Mouse (Mus musculus): Measurements from ENCODE around the gene Rasal1. TPM values are rescaled to one million over a fixed set of nuclear protein-coding genes. Genes with fewer than 3 reads are reported as not detected.
A peak's percentile ranks its signal among the peaks of the same experiment; 100 is the strongest.

Rasal1 gene
- total and polyA plus RNA-seq, 3 experiments = 0.33 TPM; not detected in 2

- 5% methylated on average over 16 of the region's 16 CpGs for WGBS
- Histone ChIP-seq H3K27ac (no peak overlapping the region), H3K4me3 (no peak overlapping the region), H3K9ac (ENCODE audit: low read depth, low read length) (no peak overlapping the region), H3K27me3 (ENCODE audit: control insufficient read depth, insufficient read depth, low read length) (peaks cover 20% of the 10 kb centered on the region), H3K4me1 (ENCODE audit: control insufficient read depth, insufficient read depth, low read length) (no peaks in the 10 kb centered on the region), H3K79me2 (replicated peaks; ENCODE audit: control insufficient read depth, insufficient read depth, low read length) (no peaks in the 10 kb centered on the region), H3K36me3 (ENCODE audit: control insufficient read depth, insufficient read depth, low read length) (no peaks in the 10 kb centered on the region)
- peak; percentile 88 for TF ChIP-seq CTCF (IDR thresholded peaks at IDR 0.05)
- no peak for TF ChIP-seq EP300 (IDR thresholded peaks at IDR 0.05; ENCODE audit: insufficient read depth, low read depth, low read length)
- intact Hi-C loops (cut with DNase I) = loop anchor here (2.0 kb wide), 2 partner anchors 34 to 96 kb away; no protein-coding TSS in a partner anchor
- DNase-seq = peak; percentile 53 to 71
These were observed 65.7 kb downstream of the Rasal1 start for GRCm38 (mm10) chr5:120714314-120714713.

GRCm38 (mm10) chr5:120717136-120717535 is 68.5 kb downstream of the Rasal1 start:
- H3K27me3 ChIP-seq (ENCODE audit: control insufficient read depth, insufficient read depth, low read length) = peaks cover 3% of the 10 kb centered on the region
- intact Hi-C loops (cut with DNase I) = no loop called here
- no peaks in the 10 kb centered on the region for H3K4me1 ChIP-seq (ENCODE audit: control insufficient read depth, insufficient read depth, low read length)
- DNase-seq = no peak
- no peak for TF ChIP-seq EP300 (IDR thresholded peaks at IDR 0.05; ENCODE audit: insufficient read depth, low read depth, low read length)
- no peak for TF ChIP-seq CTCF (IDR thresholded peaks at IDR 0.05)
- TF ChIP-seq POLR2A (IDR thresholded peaks at IDR 0.05; ENCODE audit: insufficient read depth, low read depth, low read length) = no peak
- H3K36me3 ChIP-seq (ENCODE audit: control insufficient read depth, insufficient read depth, low read length) = no peaks in the 10 kb centered on the region
- H3K9ac ChIP-seq (ENCODE audit: low read depth, low read length) = no peak overlapping the region
- H3K27ac ChIP-seq = no peak overlapping the region
- 64% methylated on average over 10 of the region's 10 CpGs for WGBS
- H3K79me2 ChIP-seq (replicated peaks; ENCODE audit: control insufficient read depth, insufficient read depth, low read length) = no peaks in the 10 kb centered on the region
- no peak overlapping the region for H3K4me3 ChIP-seq

- TF ChIP-seq POLR2A (IDR thresholded peaks at IDR 0.05; ENCODE audit: insufficient read depth, low read depth, low read length) (no peak), CTCF (IDR thresholded peaks at IDR 0.05) (no peak), EP300 (IDR thresholded peaks at IDR 0.05; ENCODE audit: insufficient read depth, low read depth, low read length) (no peak)
- WGBS = 54% methylated on average over 15 of the region's 15 CpGs
- no peak for DNase-seq
- Histone ChIP-seq H3K4me3 (no peak overlapping the region), H3K27me3 (ENCODE audit: control insufficient read depth, insufficient read depth, low read length) (no peaks in the 10 kb centered on the region), H3K36me3 (ENCODE audit: control insufficient read depth, insufficient read depth, low read length) (no peaks in the 10 kb centered on the region), H3K79me2 (replicated peaks; ENCODE audit: control insufficient read depth, insufficient read depth, low read length) (no peaks in the 10 kb centered on the region), H3K9ac (ENCODE audit: low read depth, low read length) (no peak overlapping the region), H3K4me1 (ENCODE audit: control insufficient read depth, insufficient read depth, low read length) (no peaks in the 10 kb centered on the region), H3K27ac (no peak overlapping the region)
- intact Hi-C loops (cut with DNase I) = no loop called here
These were observed 70.2 kb downstream of the Rasal1 start for GRCm38 (mm10) chr5:120718600-120719378.

GRCm38 (mm10) chr5:120721005-120721404 is 72.4 kb downstream of the Rasal1 start:
- Histone ChIP-seq H3K9ac (ENCODE audit: low read depth, low read length) (no peak overlapping the region), H3K4me3 (no peak overlapping the region), H3K4me1 (ENCODE audit: control insufficient read depth, insufficient read depth, low read length) (no peaks in the 10 kb centered on the region), H3K79me2 (replicated peaks; ENCODE audit: control insufficient read depth, insufficient read depth, low read length) (no peaks in the 10 kb centered on the region), H3K27me3 (ENCODE audit: control insufficient read depth, insufficient read depth, low read length) (no peaks in the 10 kb centered on the region), H3K27ac (no peak overlapping the region), H3K36me3 (ENCODE audit: control insufficient read depth, insufficient read depth, low read length) (no peaks in the 10 kb centered on the region)
- TF ChIP-seq POLR2A (IDR thresholded peaks at IDR 0.05; ENCODE audit: insufficient read depth, low read depth, low read length) = no peak
- no peak for TF ChIP-seq EP300 (IDR thresholded peaks at IDR 0.05; ENCODE audit: insufficient read depth, low read depth, low read length)
- TF ChIP-seq CTCF (IDR thresholded peaks at IDR 0.05) = no peak
- WGBS = 51% methylated on average over 7 of the region's 7 CpGs
- intact Hi-C loops (cut with DNase I) = no loop called here
- no peak for DNase-seq

GRCm38 (mm10) chr5:120725811-120726455 is 77.3 kb downstream of the Rasal1 start:
- TF ChIP-seq POLR2A (IDR thresholded peaks at IDR 0.05; ENCODE audit: insufficient read depth, low read depth, low read length) (no peak), CTCF (IDR thresholded peaks at IDR 0.05) (no peak), EP300 (IDR thresholded peaks at IDR 0.05; ENCODE audit: insufficient read depth, low read depth, low read length) (no peak)
- WGBS = 69% methylated on average over 12 of the region's 12 CpGs
- no peak overlapping the region for H3K27ac ChIP-seq
- H3K27me3 ChIP-seq (ENCODE audit: control insufficient read depth, insufficient read depth, low read length) = no peaks in the 10 kb centered on the region
- H3K4me1 ChIP-seq (ENCODE audit: control insufficient read depth, insufficient read depth, low read length) = no peaks in the 10 kb centered on the region
- H3K9ac ChIP-seq (ENCODE audit: low read depth, low read length) = no peak overlapping the region
- H3K79me2 ChIP-seq (replicated peaks; ENCODE audit: control insufficient read depth, insufficient read depth, low read length) = no peaks in the 10 kb centered on the region
- H3K4me3 ChIP-seq = no peak overlapping the region
- DNase-seq = no peak
- H3K36me3 ChIP-seq (ENCODE audit: control insufficient read depth, insufficient read depth, low read length) = no peaks in the 10 kb centered on the region
- intact Hi-C loops (cut with DNase I) = no loop called here

Other genes with a start within 250 kb of the Rasal1 start
- gene Lhx5, start 217.1 kb upstream of the Rasal1 start, total RNA-seq (2021) = not detected
- gene Lhx5, start 217.1 kb upstream of the Rasal1 start, polyA plus RNA-seq (2012; rRNA removed) = not detected in 2 replicates
- gene Sdsl, start 176.0 kb upstream of the Rasal1 start, total RNA-seq (2021) = 1 to 10 TPM; 8.8 to 9.8 TPM
- 12.6 and 13.5 TPM in 2 replicates for gene Sdsl, start 176.0 kb upstream of the Rasal1 start, polyA plus RNA-seq (2012; rRNA removed)
- gene Sds, start 172.3 kb upstream of the Rasal1 start, total RNA-seq (2021) = 1 to 10 TPM; 1.2 to 3.0 TPM
- gene Sds, start 172.3 kb upstream of the Rasal1 start, polyA plus RNA-seq (2012; rRNA removed) = 5.6 and 10.9 TPM in 2 replicates
- gene Plbd2, start 145.2 kb upstream of the Rasal1 start, total RNA-seq (2021) = 10 to 100 TPM; 39.5 to 47.1 TPM
- 27.7 and 32.1 TPM in 2 replicates for gene Plbd2, start 145.2 kb upstream of the Rasal1 start, polyA plus RNA-seq (2012; rRNA removed)
- gene Slc8b1, start 137.6 kb upstream of the Rasal1 start, total RNA-seq (2021) = 10 to 100 TPM; 10.0 to 12.2 TPM
- 13.2 and 16.5 TPM in 2 replicates for gene Slc8b1, start 137.6 kb upstream of the Rasal1 start, polyA plus RNA-seq (2012; rRNA removed)
- 10 to 100 TPM; 30.7 to 35.1 TPM for gene Tpcn1, start 60.1 kb upstream of the Rasal1 start, total RNA-seq (2021)
- gene Tpcn1, start 60.1 kb upstream of the Rasal1 start, polyA plus RNA-seq (2012; rRNA removed) = 53.7 and 59.7 TPM in 2 replicates
- not detected for gene Iqcd, start 59.8 kb upstream of the Rasal1 start, total RNA-seq (2021)
- 0.14 and 0.20 TPM in 2 replicates for gene Iqcd, start 59.8 kb upstream of the Rasal1 start, polyA plus RNA-seq (2012; rRNA removed)
- 10 to 100 TPM; 14.2 to 16.0 TPM for gene Rita1, start 36.2 kb upstream of the Rasal1 start, total RNA-seq (2021)
- 15.3 and 21.7 TPM in 2 replicates for gene Rita1, start 36.2 kb upstream of the Rasal1 start, polyA plus RNA-seq (2012; rRNA removed)
- gene Ddx54, start 36.1 kb upstream of the Rasal1 start, total RNA-seq (2021) = 10 to 100 TPM; 21.4 to 22.5 TPM
- 16.2 and 18.2 TPM in 2 replicates for gene Ddx54, start 36.1 kb upstream of the Rasal1 start, polyA plus RNA-seq (2012; rRNA removed)
- gene Cfap73, start 14.6 kb upstream of the Rasal1 start, total RNA-seq (2021) = not detected
- gene Cfap73, start 14.6 kb upstream of the Rasal1 start, polyA plus RNA-seq (2012; rRNA removed) = 0.16 TPM in 1 of 2 replicates, not detected in the other
- 1 to 10 TPM; 2.1 to 2.7 TPM for gene Dtx1, start 63.1 kb downstream of the Rasal1 start, total RNA-seq (2021)
- 3.5 and 4.2 TPM in 2 replicates for gene Dtx1, start 63.1 kb downstream of the Rasal1 start, polyA plus RNA-seq (2012; rRNA removed)
- gene Oas2, start 101.0 kb downstream of the Rasal1 start, total RNA-seq (2021) = 1 to 10 TPM in 1 of 2 experiments, under 1 TPM in 1; 0.55 to 1.0 TPM
- 9.6 and 11.3 TPM in 2 replicates for gene Oas2, start 101.0 kb downstream of the Rasal1 start, polyA plus RNA-seq (2012; rRNA removed)
- gene Oas3, start 128.8 kb downstream of the Rasal1 start, total RNA-seq (2021) = under 1 TPM; 0.05 to 0.07 TPM
- gene Oas3, start 128.8 kb downstream of the Rasal1 start, polyA plus RNA-seq (2012; rRNA removed) = 0.61 and 0.94 TPM in 2 replicates
- not detected for gene Oas1e, start 146.7 kb downstream of the Rasal1 start, total RNA-seq (2021)
- gene Oas1e, start 146.7 kb downstream of the Rasal1 start, polyA plus RNA-seq (2012; rRNA removed) = not detected in 2 replicates
- gene Oas1c, start 163.7 kb downstream of the Rasal1 start, total RNA-seq (2021) = under 1 TPM; 0.26 to 0.36 TPM
- 0.85 and 1.3 TPM in 2 replicates for gene Oas1c, start 163.7 kb downstream of the Rasal1 start, polyA plus RNA-seq (2012; rRNA removed)
- not detected for gene Oas1f, start 198.6 kb downstream of the Rasal1 start, total RNA-seq (2021)
- not detected in 2 replicates for gene Oas1f, start 198.6 kb downstream of the Rasal1 start, polyA plus RNA-seq (2012; rRNA removed)
- gene Oas1h, start 212.6 kb downstream of the Rasal1 start, total RNA-seq (2021) = not detected
- not detected in 2 replicates for gene Oas1h, start 212.6 kb downstream of the Rasal1 start, polyA plus RNA-seq (2012; rRNA removed)
- under 1 TPM in 1 of 2 experiments, not detected in 1; 0.34 TPM for gene Oas1g, start 238.8 kb downstream of the Rasal1 start, total RNA-seq (2021)
- gene Oas1g, start 238.8 kb downstream of the Rasal1 start, polyA plus RNA-seq (2012; rRNA removed) = 1.0 and 1.5 TPM in 2 replicates

All from heart, adult 2 months (tissue).